Mouse (Mus musculus): ENCODE results near the gene Surf1.

The Surf1 gene

GRCm38 (mm10) chr2:26927745-26928476 is 11.6 kb upstream of the Surf1 start:
- DNase-seq (ENCODE audit: low read depth, low spot score): no peak

GRCm38 (mm10) chr2:26921784-26922183 is 5.5 kb upstream of the Surf1 start:
- DNase-seq (ENCODE audit: low read depth, low spot score): no peak

GRCm38 (mm10) chr2:26920190-26920855 is 4.0 kb upstream of the Surf1 start:
- no peak for DNase-seq (ENCODE audit: low read depth, low spot score)

GRCm38 (mm10) chr2:26919684-26920083 is 3.4 kb upstream of the Surf1 start:
- DNase-seq (ENCODE audit: low read depth, low spot score): no peak

GRCm38 (mm10) chr2:26916738-26917137 is 408 bp upstream of the Surf1 start:
- no peak for DNase-seq (ENCODE audit: low read depth, low spot score)

GRCm38 (mm10) chr2:26914148-26914941 is 2.0 kb downstream of the Surf1 start:
- no peak for DNase-seq (ENCODE audit: low read depth, low spot score)

GRCm38 (mm10) chr2:26913416-26914147 is 2.7 kb downstream of the Surf1 start:
- no peak for DNase-seq (ENCODE audit: low read depth, low spot score)

GRCm38 (mm10) chr2:26912253-26912770 is 4.0 kb downstream of the Surf1 start:
- no peak for DNase-seq (ENCODE audit: low read depth, low spot score)

- DNase-seq (ENCODE audit: low read depth, low spot score): peak; percentile 71
These were observed 5.2 kb downstream of the Surf1 start for GRCm38 (mm10) chr2:26910994-26911765.

GRCm38 (mm10) chr2:26910124-26910993 is 6.0 kb downstream of the Surf1 start, which contains the start of the genes Med22 and Rpl7a:
Med22 (minus strand) TSS chr2:26910677.
Rpl7a (plus strand) TSS chr2:26910764.
- DNase-seq (ENCODE audit: low read depth, low spot score): peak; percentile 99

GRCm38 (mm10) chr2:26909387-26909784 is 6.9 kb downstream of the Surf1 start:
- DNase-seq (ENCODE audit: low read depth, low spot score): no peak

GRCm38 (mm10) chr2:26908710-26909386 is 7.5 kb downstream of the Surf1 start:
- DNase-seq (ENCODE audit: low read depth, low spot score): peak; percentile 41

- DNase-seq (ENCODE audit: low read depth, low spot score): peak; percentile 73
These were observed 9.2 kb downstream of the Surf1 start for GRCm38 (mm10) chr2:26907109-26907508.

- no peak for DNase-seq (ENCODE audit: low read depth, low spot score)
These were observed 9.9 kb downstream of the Surf1 start for GRCm38 (mm10) chr2:26906431-26906830.

GRCm38 (mm10) chr2:26905936-26906335 is 10.4 kb downstream of the Surf1 start:
- DNase-seq (ENCODE audit: low read depth, low spot score): no peak

- DNase-seq (ENCODE audit: low read depth, low spot score): no peak
These were observed 13.0 kb downstream of the Surf1 start for GRCm38 (mm10) chr2:26903311-26903710.

- DNase-seq (ENCODE audit: low read depth, low spot score): peak; percentile 98
These were observed 13.7 kb downstream of the Surf1 start, which contains the start of gene Surf6 for GRCm38 (mm10) chr2:26902467-26903220. Surf6 (minus strand) TSS chr2:26902879.

- DNase-seq (ENCODE audit: low read depth, low spot score): no peak
These were observed 14.4 kb downstream of the Surf1 start for GRCm38 (mm10) chr2:26901834-26902400.

All from CD4-positive, CD25-positive, alpha-beta regulatory T cell, adult 2 months (primary cell).